Mouse (Mus musculus): ENCODE results near the gene Aptx. TPM values are rescaled to one million over a fixed set of nuclear protein-coding genes. Genes with fewer than 3 reads are reported as not detected.

Aptx gene
- total RNA-seq, 2 experiments from 2014 or later, result 12.9 to 13.0 TPM

- DNase-seq, result no peak
- intact Hi-C loops (cut with DNase I; ENCODE audit: low total_unique reads), result loop anchor here (5.0 kb wide), 1 partner anchor 378 kb away; no protein-coding TSS in a partner anchor
These were observed 22.6 kb downstream of the Aptx start for GRCm38 (mm10) chr4:40680250-40680860.

GRCm38 (mm10) chr4:40677132-40677531, 25.9 kb downstream of the Aptx start:
- intact Hi-C loops (cut with DNase I; ENCODE audit: low total_unique reads), result no loop called here
- no peak for DNase-seq

- intact Hi-C loops (cut with DNase I; ENCODE audit: low total_unique reads), result no loop called here
- DNase-seq, result no peak
These were observed 26.7 kb downstream of the Aptx start for GRCm38 (mm10) chr4:40676338-40676737.

GRCm38 (mm10) chr4:40673526-40673925, 29.5 kb downstream of the Aptx start:
- no peak for DNase-seq
- intact Hi-C loops (cut with DNase I; ENCODE audit: low total_unique reads), result no loop called here

- intact Hi-C loops (cut with DNase I; ENCODE audit: low total_unique reads), result no loop called here
These were observed 36.6 kb downstream of the Aptx start for GRCm38 (mm10) chr4:40666237-40667012.

GRCm38 (mm10) chr4:40651055-40651454, 51.9 kb downstream of the Aptx start:
- intact Hi-C loops (cut with DNase I; ENCODE audit: low total_unique reads), result no loop called here
- no peak for DNase-seq

More at GRCm38 (mm10) chr4:40666237-40667012, 36.6 kb downstream of the Aptx start:
- no peak for DNase-seq

GRCm38 (mm10) chr4:40649111-40649510, 53.9 kb downstream of the Aptx start:
- DNase-seq, result no peak
- intact Hi-C loops (cut with DNase I; ENCODE audit: low total_unique reads), result no loop called here

GRCm38 (mm10) chr4:40643567-40643966, 59.4 kb downstream of the Aptx start:
- DNase-seq, result peak; percentile 3
- intact Hi-C loops (cut with DNase I; ENCODE audit: low total_unique reads), result no loop called here

GRCm38 (mm10) chr4:40640991-40641390, 62.0 kb downstream of the Aptx start:
- DNase-seq, result no peak
- intact Hi-C loops (cut with DNase I; ENCODE audit: low total_unique reads), result no loop called here

Small RNA genes within 50 kb of the gene (microRNA-seq; reads per million reads assigned to microRNA genes)
- gene Mir207, result 0 reads per million in 2 experiments

Other genes with a start within 250 kb of the Aptx start
- not detected for gene Tmem215, start 231.0 kb downstream of the Aptx start, total RNA-seq (2021)
- 10 to 100 TPM; 43.2 to 59.6 TPM for gene Dnaja1, start 19.0 kb upstream of the Aptx start, total RNA-seq (2021)
- gene Smu1, start 54.7 kb upstream of the Aptx start, total RNA-seq (2021), result 10 to 100 TPM; 28.8 to 29.4 TPM
- 10 to 100 TPM; 36.3 to 38.8 TPM for gene B4galt1, start 150.8 kb upstream of the Aptx start, total RNA-seq (2021)
- gene Spink4, start 216.9 kb upstream of the Aptx start, total RNA-seq (2021), result not detected
- 100 to 1,000 TPM; 147 to 150 TPM for gene Bag1, start 245.1 kb upstream of the Aptx start, total RNA-seq (2021)
- 10 to 100 TPM; 26.7 to 27.9 TPM for gene Chmp5, start 245.2 kb upstream of the Aptx start, total RNA-seq (2021)